Mouse (Mus musculus): Measurements from ENCODE around the gene Mfap1a. TPM values are rescaled to one million over a fixed set of nuclear protein-coding genes. Genes with fewer than 3 reads are reported as not detected.

The Mfap1a gene
- polyA plus RNA-seq, 1 experiment: 5.6 TPM

- no peak for TF ChIP-seq CTCF (conservative IDR thresholded peaks at IDR 0.05; ENCODE audit: insufficient read depth, insufficient read length, low read depth, low read length)
- TF ChIP-seq POLR2A (IDR thresholded peaks at IDR 0.05; ENCODE audit: low read depth, low read length): no peak
- H3K4me3 ChIP-seq (ENCODE audit: insufficient read depth, low read depth, low read length): no peak overlapping the region
- no peak overlapping the region for H3K27ac ChIP-seq (ENCODE audit: insufficient read depth, low read depth, low read length)
- peaks cover 7% of the 10 kb centered on the region; the same call in 1 of the 2 replicates for H3K4me1 ChIP-seq (ENCODE audit: control insufficient read depth, insufficient read depth, low read length)
- 45% methylated on average over 2 of the region's 2 CpGs for WGBS
- no peaks in the 10 kb centered on the region for H3K27me3 ChIP-seq (replicated peaks; ENCODE audit: control insufficient read depth, insufficient read depth, low read length)
- no peak for DNase-seq
- H3K36me3 ChIP-seq (ENCODE audit: control insufficient read depth, insufficient read depth, low read length): no peaks in the 10 kb centered on the region
Observed at GRCm38 (mm10) chr2:121460071-121460470, 46.4 kb downstream of the Mfap1a start.

GRCm38 (mm10) chr2:121456692-121457642 is 49.5 kb downstream of the Mfap1a start, which contains the start of gene Serinc4:
Serinc4 (minus strand) TSS chr2:121456781.
- H3K27me3 ChIP-seq (replicated peaks; ENCODE audit: control insufficient read depth, insufficient read depth, low read length): no peaks in the 10 kb centered on the region
- peaks cover 10% of the 10 kb centered on the region; the same call in 1 of the 2 replicates for H3K4me1 ChIP-seq (ENCODE audit: control insufficient read depth, insufficient read depth, low read length)
- H3K36me3 ChIP-seq (ENCODE audit: control insufficient read depth, insufficient read depth, low read length): no peaks in the 10 kb centered on the region; the same call in 1 of the 2 replicates
- TF ChIP-seq POLR2A (IDR thresholded peaks at IDR 0.05; ENCODE audit: low read depth, low read length) (peak; percentile 77), CTCF (conservative IDR thresholded peaks at IDR 0.05; ENCODE audit: insufficient read depth, insufficient read length, low read depth, low read length) (no peak)
- peak; percentile 91 for DNase-seq
- WGBS: 4% methylated on average over 41 of the region's 41 CpGs
- peak within 1 kb of the TSS; percentile 33; the same call in 1 of the 2 replicates for H3K27ac ChIP-seq (ENCODE audit: insufficient read depth, low read depth, low read length)
- H3K4me3 ChIP-seq (ENCODE audit: insufficient read depth, low read depth, low read length): peak within 1 kb of the TSS; percentile 74

- TF ChIP-seq CTCF (conservative IDR thresholded peaks at IDR 0.05; ENCODE audit: insufficient read depth, insufficient read length, low read depth, low read length) (no peak), POLR2A (IDR thresholded peaks at IDR 0.05; ENCODE audit: low read depth, low read length) (no peak)
- 73% methylated on average over 5 of the region's 5 CpGs for WGBS
- H3K36me3 ChIP-seq (ENCODE audit: control insufficient read depth, insufficient read depth, low read length): peaks cover 4% of the 10 kb centered on the region
- H3K27me3 ChIP-seq (replicated peaks; ENCODE audit: control insufficient read depth, insufficient read depth, low read length): no peaks in the 10 kb centered on the region
- no peak overlapping the region for H3K4me3 ChIP-seq (ENCODE audit: insufficient read depth, low read depth, low read length)
- peaks cover 16% of the 10 kb centered on the region; the same call in 1 of the 2 replicates for H3K4me1 ChIP-seq (ENCODE audit: control insufficient read depth, insufficient read depth, low read length)
- no peak for DNase-seq
- no peak overlapping the region for H3K27ac ChIP-seq (ENCODE audit: insufficient read depth, low read depth, low read length)
Observed at GRCm38 (mm10) chr2:121455534-121455933, 50.9 kb downstream of the Mfap1a start.

- Histone ChIP-seq H3K4me1 (ENCODE audit: control insufficient read depth, insufficient read depth, low read length) (peaks cover 19% of the 10 kb centered on the region; the same call in 1 of the 2 replicates), H3K4me3 (ENCODE audit: insufficient read depth, low read depth, low read length) (no peak overlapping the region), H3K27me3 (replicated peaks; ENCODE audit: control insufficient read depth, insufficient read depth, low read length) (no peaks in the 10 kb centered on the region), H3K36me3 (ENCODE audit: control insufficient read depth, insufficient read depth, low read length) (peaks cover 4% of the 10 kb centered on the region), H3K27ac (ENCODE audit: insufficient read depth, low read depth, low read length) (no peak overlapping the region)
- 94% methylated on average over 6 of the region's 6 CpGs for WGBS
- DNase-seq: no peak
- TF ChIP-seq POLR2A (IDR thresholded peaks at IDR 0.05; ENCODE audit: low read depth, low read length): no peak
- TF ChIP-seq CTCF (conservative IDR thresholded peaks at IDR 0.05; ENCODE audit: insufficient read depth, insufficient read length, low read depth, low read length): no peak
Observed at GRCm38 (mm10) chr2:121453917-121454316, 52.5 kb downstream of the Mfap1a start.

GRCm38 (mm10) chr2:121452990-121453389 is 53.5 kb downstream of the Mfap1a start, which contains the start of gene Hypk:
Hypk (plus strand) TSS chr2:121453290.
- 54% methylated on average over 4 of the region's 4 CpGs for WGBS
- no peak for DNase-seq
- Histone ChIP-seq H3K4me3 (ENCODE audit: insufficient read depth, low read depth, low read length) (no peak within 1 kb of the TSS), H3K27ac (ENCODE audit: insufficient read depth, low read depth, low read length) (0 out of 2 replicates have a peak within 1 kb of the TSS, but pooled peaks have one; percentile 41), H3K4me1 (ENCODE audit: control insufficient read depth, insufficient read depth, low read length) (peaks cover 19% of the 10 kb centered on the region; the same call in 1 of the 2 replicates), H3K27me3 (replicated peaks; ENCODE audit: control insufficient read depth, insufficient read depth, low read length) (no peaks in the 10 kb centered on the region), H3K36me3 (ENCODE audit: control insufficient read depth, insufficient read depth, low read length) (peaks cover 4% of the 10 kb centered on the region)
- TF ChIP-seq POLR2A (IDR thresholded peaks at IDR 0.05; ENCODE audit: low read depth, low read length) (no peak), CTCF (conservative IDR thresholded peaks at IDR 0.05; ENCODE audit: insufficient read depth, insufficient read length, low read depth, low read length) (no peak)

GRCm38 (mm10) chr2:121452361-121452760 is 54.1 kb downstream of the Mfap1a start:
- peaks cover 13% of the 10 kb centered on the region; the same call in 1 of the 2 replicates for H3K4me1 ChIP-seq (ENCODE audit: control insufficient read depth, insufficient read depth, low read length)
- 53% methylated on average over 4 of the region's 4 CpGs for WGBS
- peaks cover 4% of the 10 kb centered on the region for H3K36me3 ChIP-seq (ENCODE audit: control insufficient read depth, insufficient read depth, low read length)
- no peaks in the 10 kb centered on the region for H3K27me3 ChIP-seq (replicated peaks; ENCODE audit: control insufficient read depth, insufficient read depth, low read length)
- no peak overlapping the region for H3K27ac ChIP-seq (ENCODE audit: insufficient read depth, low read depth, low read length)
- no peak overlapping the region for H3K4me3 ChIP-seq (ENCODE audit: insufficient read depth, low read depth, low read length)
- TF ChIP-seq POLR2A (IDR thresholded peaks at IDR 0.05; ENCODE audit: low read depth, low read length): no peak
- no peak for TF ChIP-seq CTCF (conservative IDR thresholded peaks at IDR 0.05; ENCODE audit: insufficient read depth, insufficient read length, low read depth, low read length)
- no peak for DNase-seq

- DNase-seq: no peak
- Histone ChIP-seq H3K27ac (ENCODE audit: insufficient read depth, low read depth, low read length) (peak overlapping the region; percentile 8), H3K4me3 (ENCODE audit: insufficient read depth, low read depth, low read length) (peak overlapping the region; percentile 93), H3K36me3 (ENCODE audit: control insufficient read depth, insufficient read depth, low read length) (peaks cover 4% of the 10 kb centered on the region), H3K27me3 (replicated peaks; ENCODE audit: control insufficient read depth, insufficient read depth, low read length) (no peaks in the 10 kb centered on the region), H3K4me1 (ENCODE audit: control insufficient read depth, insufficient read depth, low read length) (peaks cover 13% of the 10 kb centered on the region; the same call in 1 of the 2 replicates)
- 0% methylated on average over 7 of the region's 7 CpGs for WGBS
- TF ChIP-seq POLR2A (IDR thresholded peaks at IDR 0.05; ENCODE audit: low read depth, low read length): no peak
- TF ChIP-seq CTCF (conservative IDR thresholded peaks at IDR 0.05; ENCODE audit: insufficient read depth, insufficient read length, low read depth, low read length): no peak
Observed at GRCm38 (mm10) chr2:121450093-121450492, 56.4 kb downstream of the Mfap1a start.
